ENCODE assay signal across 9 mouse cellular contexts in genomic region chr10:80535071-80535470, GRCm38 (mm10). TPM values are rescaled to one million over a fixed set of nuclear protein-coding genes. Genes with fewer than 3 reads are reported as not detected.
DNase-seq lines count a peak whose midpoint lies in the region; ATAC-seq and TF ChIP-seq lines count a peak whose summit lies in the region.
"Had no signal": no experiment of that assay in that cellular context is flagged by ENCODE, and none has a peak within 500 bp of the region (broad histone marks: within the 10 kb centered on the region; RNA-seq: fewer than 3 reads in every experiment).

No protein-coding gene starts in this region.

- no peak overlapping the region for H3K27ac ChIP-seq in heart, embryonic 14.5 days (replicated peaks in 1 of 2; ENCODE audit: control insufficient read depth in 1 of 2, insufficient read depth in 1 of 2, low read depth in 2 of 2, low read length in 2 of 2)
- H3K27ac ChIP-seq in hindbrain, embryonic 16.5 days (ENCODE audit: low read depth, low read length) = no peak overlapping the region
- H3K27ac ChIP-seq in midbrain, postnatal 0 days (ENCODE audit: low read depth, low read length) = no peak overlapping the region

- H3K4me1 ChIP-seq in heart, embryonic 14.5 days (ENCODE audit: control insufficient read depth in 2 of 2, insufficient read depth in 2 of 2, low read length in 2 of 2) = peaks cover 2 to 11% of the 10 kb centered on the region in 2 experiments; a peak in 3 of 4 replicates
- peaks cover 2% of the 10 kb centered on the region; the same call in 1 of the 2 replicates for H3K4me1 ChIP-seq in hindbrain, embryonic 16.5 days (ENCODE audit: control insufficient read depth, insufficient read depth, low read depth, low read length)
- no peaks in the 10 kb centered on the region for H3K4me1 ChIP-seq in midbrain, postnatal 0 days (ENCODE audit: insufficient read depth, low read length)

- H3K36me3 ChIP-seq in heart, embryonic 14.5 days (ENCODE audit: control insufficient read depth, insufficient read depth, low read length) = no peaks in the 10 kb centered on the region
- no peaks in the 10 kb centered on the region for H3K36me3 ChIP-seq in hindbrain, embryonic 16.5 days (ENCODE audit: control insufficient read depth, insufficient read depth, low read length)
- H3K36me3 ChIP-seq in midbrain, postnatal 0 days (ENCODE audit: insufficient read depth, low read length) = no peaks in the 10 kb centered on the region

- H3K9ac ChIP-seq in heart, embryonic 14.5 days (ENCODE audit: low read length) = no peak overlapping the region
- no peak overlapping the region for H3K9ac ChIP-seq in hindbrain, embryonic 16.5 days (ENCODE audit: low read depth, low read length)
- H3K9ac ChIP-seq in midbrain, postnatal 0 days (replicated peaks; ENCODE audit: low read length, poor library complexity, severe bottlenecking) = no peak overlapping the region

- no peak for DNase-seq in heart, postnatal 4 days
- peak; percentile 66 for DNase-seq in R1 (ENCODE audit: low read depth, low spot score)
- no peak for DNase-seq in midbrain, postnatal 0 days (ENCODE audit: low spot score)
- DNase-seq in cerebellum, postnatal 36 days = no peak
- no peak for DNase-seq in adrenal gland, postnatal 4 days (ENCODE audit: low spot score in 2 of 2)
- DNase-seq in adrenal gland, adult 18-20 months (ENCODE audit: low spot score in 2 of 2) = no peak

- TF ChIP-seq CTCF in midbrain, postnatal 0 days (IDR thresholded peaks at IDR 0.05) = no peak

- peaks cover 16% of the 10 kb centered on the region for H3K27me3 ChIP-seq in heart, embryonic 14.5 days (ENCODE audit: control insufficient read depth, insufficient read depth, low read length)
- peaks cover 23% of the 10 kb centered on the region for H3K27me3 ChIP-seq in hindbrain, embryonic 16.5 days (replicated peaks; ENCODE audit: control insufficient read depth, insufficient read depth, low read length)
- peaks cover 20% of the 10 kb centered on the region for H3K27me3 ChIP-seq in midbrain, postnatal 0 days (ENCODE audit: insufficient read depth, low read length)

- ATAC-seq in heart, embryonic 14.5 days (ENCODE audit: insufficient number of reproducible peaks, insufficient read depth, low FRiP score, low read depth) = no peak
- no peak for ATAC-seq in hindbrain, embryonic 16.5 days
- no peak for ATAC-seq in midbrain, postnatal 0 days (ENCODE audit: low FRiP score)

- H3K9me3 ChIP-seq in heart, embryonic 14.5 days (ENCODE audit: control insufficient read depth, low read length) = no peaks in the 10 kb centered on the region
- H3K9me3 ChIP-seq in hindbrain, embryonic 16.5 days (ENCODE audit: control insufficient read depth, low read length) = no peaks in the 10 kb centered on the region
- H3K9me3 ChIP-seq in midbrain, postnatal 0 days (ENCODE audit: low read length) = no peaks in the 10 kb centered on the region

- no peak overlapping the region for H3K4me3 ChIP-seq in heart, embryonic 14.5 days (ENCODE audit: control insufficient read depth in 1 of 2, insufficient read depth in 1 of 2, low read depth in 1 of 2, low read length in 2 of 2)
- H3K4me3 ChIP-seq in hindbrain, embryonic 16.5 days (ENCODE audit: low read length) = no peak overlapping the region
- H3K4me3 ChIP-seq in midbrain, postnatal 0 days (ENCODE audit: low read depth, low read length) = 0 out of 2 replicates have a peak overlapping the region, but pooled peaks have one; percentile 3

- WGBS in heart, embryonic 14.5 days = 11% methylated on average over 14 of the region's 14 CpGs
- 14% methylated on average over 14 of the region's 14 CpGs for WGBS in hindbrain, embryonic 16.5 days
- 10% methylated on average over 14 of the region's 14 CpGs for WGBS in midbrain, postnatal 0 days

- H3K4me2 ChIP-seq in heart, embryonic 14.5 days (ENCODE audit: low read length) = peak overlapping the region; percentile 27
- peak overlapping the region; percentile 37 for H3K4me2 ChIP-seq in hindbrain, embryonic 16.5 days (ENCODE audit: low read length)
- no peak overlapping the region for H3K4me2 ChIP-seq in midbrain, postnatal 0 days (ENCODE audit: low read depth, low read length, poor library complexity, severe bottlenecking)

RNA-seq across cellular contexts. Expression of gene Atp8b3, which starts 3.9 kb away (rescaled TPM):
- polyA plus RNA-seq in heart, embryonic 14.5 days (2014; fragmentation: Nextera tagmentation; extraction: Ambion mirVana) = 0.08 and 0.09 TPM in 2 replicates
- not detected for total RNA-seq in heart, postnatal 4 days (2021)
- 1.5 and 1.6 TPM in 2 replicates for polyA plus RNA-seq in hindbrain, embryonic 16.5 days (2015; fragmentation: Nextera tagmentation; extraction: Ambion mirVana)
- total RNA-seq in midbrain, postnatal 0 days (2014; rRNA removed) = 0.71 and 0.93 TPM in 2 replicates
- polyA plus RNA-seq in midbrain, postnatal 0 days (2015; fragmentation: Nextera tagmentation; extraction: Ambion mirVana) = 0.90 and 1.1 TPM in 2 replicates
- under 1 TPM; 0.50 to 0.82 TPM for total RNA-seq in adrenal gland, postnatal 4 days (2021)
- total RNA-seq in adrenal gland, adult 18-20 months (2021) = 1 to 10 TPM in 1 of 2 experiments, under 1 TPM in 1; 0.80 to 1.1 TPM

RNA-seq across cellular contexts. Expression of gene Rexo1, which starts 26.3 kb away (rescaled TPM):
- 16.7 and 17.0 TPM in 2 replicates for polyA plus RNA-seq in heart, embryonic 14.5 days (2014; fragmentation: Nextera tagmentation; extraction: Ambion mirVana)
- total RNA-seq in heart, postnatal 4 days (2021) = 10 to 100 TPM; 22.4 to 26.2 TPM
- 25.8 and 26.5 TPM in 2 replicates for polyA plus RNA-seq in hindbrain, embryonic 16.5 days (2015; fragmentation: Nextera tagmentation; extraction: Ambion mirVana)
- 34.2 and 52.6 TPM in 2 replicates for total RNA-seq in midbrain, postnatal 0 days (2014; rRNA removed)
- polyA plus RNA-seq in midbrain, postnatal 0 days (2015; fragmentation: Nextera tagmentation; extraction: Ambion mirVana) = 26.1 and 29.8 TPM in 2 replicates
- 10 to 100 TPM; 71.7 to 78.9 TPM for total RNA-seq in adrenal gland, postnatal 4 days (2021)
- total RNA-seq in adrenal gland, adult 18-20 months (2021) = 10 to 100 TPM; 32.9 to 48.4 TPM

RNA-seq across cellular contexts. Expression of gene Onecut3, which starts 40.4 kb away (rescaled TPM):
- polyA plus RNA-seq in heart, embryonic 14.5 days (2014; fragmentation: Nextera tagmentation; extraction: Ambion mirVana) = not detected in 2 replicates
- under 1 TPM in 1 of 2 experiments, not detected in 1; 0.05 TPM for total RNA-seq in heart, postnatal 4 days (2021)
- 1.2 and 1.3 TPM in 2 replicates for polyA plus RNA-seq in hindbrain, embryonic 16.5 days (2015; fragmentation: Nextera tagmentation; extraction: Ambion mirVana)
- total RNA-seq in midbrain, postnatal 0 days (2014; rRNA removed) = 2.8 and 3.1 TPM in 2 replicates
- polyA plus RNA-seq in midbrain, postnatal 0 days (2015; fragmentation: Nextera tagmentation; extraction: Ambion mirVana) = 0.69 and 0.89 TPM in 2 replicates
- total RNA-seq in adrenal gland, postnatal 4 days (2021) = not detected
- total RNA-seq in adrenal gland, adult 18-20 months (2021) = not detected
- total RNA-seq: gastrocnemius, postnatal 4 days had no signal

RNA-seq across cellular contexts. Expression of gene Klf16, which starts 42.0 kb away (rescaled TPM):
- 3.5 and 5.0 TPM in 2 replicates for polyA plus RNA-seq in heart, embryonic 14.5 days (2014; fragmentation: Nextera tagmentation; extraction: Ambion mirVana)
- total RNA-seq in heart, postnatal 4 days (2021) = 10 to 100 TPM in 1 of 2 experiments, 1 to 10 TPM in 1; 9.6 to 10.4 TPM
- polyA plus RNA-seq in hindbrain, embryonic 16.5 days (2015; fragmentation: Nextera tagmentation; extraction: Ambion mirVana) = 5.1 and 5.8 TPM in 2 replicates
- total RNA-seq in midbrain, postnatal 0 days (2014; rRNA removed) = 13.7 and 18.1 TPM in 2 replicates
- polyA plus RNA-seq in midbrain, postnatal 0 days (2015; fragmentation: Nextera tagmentation; extraction: Ambion mirVana) = 7.7 and 8.3 TPM in 2 replicates
- 10 to 100 TPM; 14.2 to 16.5 TPM for total RNA-seq in adrenal gland, postnatal 4 days (2021)
- total RNA-seq in adrenal gland, adult 18-20 months (2021) = 10 to 100 TPM; 11.3 to 12.3 TPM

RNA-seq across cellular contexts. Expression of gene Abhd17a, which starts 55.1 kb away (rescaled TPM):
- polyA plus RNA-seq in heart, embryonic 14.5 days (2014; fragmentation: Nextera tagmentation; extraction: Ambion mirVana) = 119 and 141 TPM in 2 replicates
- total RNA-seq in heart, postnatal 4 days (2021) = 10 to 100 TPM; 93.6 to 95.0 TPM
- polyA plus RNA-seq in hindbrain, embryonic 16.5 days (2015; fragmentation: Nextera tagmentation; extraction: Ambion mirVana) = 127 and 130 TPM in 2 replicates
- 264 and 275 TPM in 2 replicates for total RNA-seq in midbrain, postnatal 0 days (2014; rRNA removed)
- 152 and 157 TPM in 2 replicates for polyA plus RNA-seq in midbrain, postnatal 0 days (2015; fragmentation: Nextera tagmentation; extraction: Ambion mirVana)
- total RNA-seq in adrenal gland, postnatal 4 days (2021) = 100 to 1,000 TPM; 106 to 112 TPM
- total RNA-seq in adrenal gland, adult 18-20 months (2021) = 100 to 1,000 TPM in 1 of 2 experiments, 10 to 100 TPM in 1; 94.5 to 102 TPM
